Mouse (Mus musculus): ENCODE measurements around the gene Sh3rf3.
A peak's percentile ranks its signal among the peaks of the same experiment; 100 is the strongest.

Sh3rf3 gene

GRCm38 (mm10) chr10:58813081-58813800 lies at the start of gene Sh3rf3:
Gene Sh3rf3, plus strand, starts transcription at chr10:58813359.
- peak; percentile 31 for DNase-seq (ENCODE audit: low spot score)

GRCm38 (mm10) chr10:58788486-58789274 lies 24.5 kb upstream of the Sh3rf3 start:
- no peak for DNase-seq (ENCODE audit: low spot score)

GRCm38 (mm10) chr10:58797555-58797954 lies 15.6 kb upstream of the Sh3rf3 start:
- DNase-seq (ENCODE audit: low spot score): no peak

- DNase-seq (ENCODE audit: low spot score): no peak
Observed at GRCm38 (mm10) chr10:58798156-58798555, 15.0 kb upstream of the Sh3rf3 start.

- DNase-seq (ENCODE audit: low spot score): no peak
Observed at GRCm38 (mm10) chr10:58800996-58801433, 12.1 kb upstream of the Sh3rf3 start.

- DNase-seq (ENCODE audit: low spot score): no peak
Observed at GRCm38 (mm10) chr10:58802391-58802790, 10.8 kb upstream of the Sh3rf3 start.

GRCm38 (mm10) chr10:58807956-58808355 lies 5.2 kb upstream of the Sh3rf3 start:
- DNase-seq (ENCODE audit: low spot score): no peak

- no peak for DNase-seq (ENCODE audit: low spot score)
Observed at GRCm38 (mm10) chr10:58810181-58810580, 3.0 kb upstream of the Sh3rf3 start.

GRCm38 (mm10) chr10:58812210-58813080 lies 714 bp upstream of the Sh3rf3 start:
- peak; percentile 95 for DNase-seq (ENCODE audit: low spot score)

- DNase-seq (ENCODE audit: low spot score): peak; percentile 26
Observed at GRCm38 (mm10) chr10:58813801-58814191, 637 bp downstream of the Sh3rf3 start.

GRCm38 (mm10) chr10:58814486-58814885 lies 1.3 kb downstream of the Sh3rf3 start:
- no peak for DNase-seq (ENCODE audit: low spot score)

GRCm38 (mm10) chr10:58824016-58824568 lies 10.9 kb downstream of the Sh3rf3 start:
- no peak for DNase-seq (ENCODE audit: low spot score)

GRCm38 (mm10) chr10:58829251-58830111 lies 16.3 kb downstream of the Sh3rf3 start:
- no peak for DNase-seq (ENCODE audit: low spot score)

GRCm38 (mm10) chr10:58833146-58833545 lies 20.0 kb downstream of the Sh3rf3 start:
- DNase-seq (ENCODE audit: low spot score): no peak

- no peak for DNase-seq (ENCODE audit: low spot score)
Observed at GRCm38 (mm10) chr10:58833741-58834178, 20.6 kb downstream of the Sh3rf3 start.

- no peak for DNase-seq (ENCODE audit: low spot score)
Observed at GRCm38 (mm10) chr10:58836391-58836790, 23.2 kb downstream of the Sh3rf3 start.

GRCm38 (mm10) chr10:58837504-58837903 lies 24.3 kb downstream of the Sh3rf3 start:
- no peak for DNase-seq (ENCODE audit: low spot score)

- DNase-seq (ENCODE audit: low spot score): no peak
Observed at GRCm38 (mm10) chr10:58841945-58842344, 28.8 kb downstream of the Sh3rf3 start.

GRCm38 (mm10) chr10:58843100-58843499 lies 29.9 kb downstream of the Sh3rf3 start:
- no peak for DNase-seq (ENCODE audit: low spot score)

GRCm38 (mm10) chr10:58848127-58848526 lies 35.0 kb downstream of the Sh3rf3 start:
- DNase-seq (ENCODE audit: low spot score): no peak

GRCm38 (mm10) chr10:58848536-58848935 lies 35.4 kb downstream of the Sh3rf3 start:
- DNase-seq (ENCODE audit: low spot score): no peak
